Mouse (Mus musculus) layer of hippocampus, postnatal 14 days (tissue): ENCODE measurements around the gene March9. TPM values are rescaled to one million over a fixed set of nuclear protein-coding genes. Genes with fewer than 3 reads are reported as not detected.
"Not testable (repeated sequence)": the region's sequence is repeated elsewhere in the genome, so short reads cannot be mapped to it uniquely, and the experiment has no call there.

ENCODE experiments used
- DNase-seq, 2 experiments: peaks; one replicate each; pipeline ENCODE4 v3.0.0; 2021 to 2022; ENCODE audit warnings: low spot score in 2 of 2, mixed read lengths in 1 of 2
- total RNA-seq, 2 experiments: library from RNA; stranded (reverse); gene quantifications; 2 replicates each; pipeline ENCODE4 v1.2.3; 2021

The March9 gene
- total RNA-seq, 2 experiments from 2014 or later = 31.8 to 34.9 TPM

DNA sequence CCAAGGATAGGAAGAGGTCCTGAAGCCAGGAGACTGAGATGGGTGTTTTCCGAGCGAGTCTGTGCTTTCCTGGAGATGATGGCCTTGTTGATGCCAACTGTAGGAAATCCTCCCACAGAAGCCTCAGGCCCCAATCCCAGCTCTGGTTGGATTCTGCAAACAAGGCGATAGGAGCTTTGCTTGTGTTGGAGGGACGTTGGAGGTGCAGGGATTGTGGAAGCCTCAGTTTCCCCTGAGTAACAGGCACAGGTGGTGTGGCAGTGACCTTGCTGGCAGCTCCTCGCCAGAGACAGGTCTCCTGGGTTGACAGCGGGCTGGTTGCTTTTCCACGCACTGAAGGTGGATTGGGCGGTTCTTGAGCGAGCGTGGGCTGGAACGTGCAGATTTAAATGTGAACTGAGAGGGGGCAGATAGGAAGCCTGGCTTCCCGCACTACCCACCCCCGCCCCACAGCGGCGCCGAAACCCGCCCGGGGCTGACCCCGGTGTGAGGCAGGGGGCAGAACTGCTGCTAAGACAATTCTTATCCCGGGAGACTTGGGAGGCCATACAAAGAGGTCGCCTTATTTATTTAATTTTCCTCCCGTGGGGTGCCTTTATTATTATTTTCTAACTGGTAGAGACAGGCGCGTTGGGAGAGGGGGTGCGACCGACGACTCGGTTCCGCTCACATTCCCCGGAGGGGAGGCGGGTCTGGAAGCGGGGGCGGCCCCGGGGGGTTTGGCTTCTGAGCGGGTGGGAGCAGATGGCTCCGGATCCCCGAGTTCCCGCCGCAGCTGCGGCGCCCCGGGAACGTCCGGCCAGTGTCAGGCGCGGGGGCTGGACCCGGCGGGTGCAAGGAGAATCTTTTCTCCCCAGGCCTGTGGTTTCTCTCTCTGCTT, 21.2 kb upstream of the March9 start:
- peak in 1 of 2 experiments; percentile 49 for DNase-seq

DNA sequence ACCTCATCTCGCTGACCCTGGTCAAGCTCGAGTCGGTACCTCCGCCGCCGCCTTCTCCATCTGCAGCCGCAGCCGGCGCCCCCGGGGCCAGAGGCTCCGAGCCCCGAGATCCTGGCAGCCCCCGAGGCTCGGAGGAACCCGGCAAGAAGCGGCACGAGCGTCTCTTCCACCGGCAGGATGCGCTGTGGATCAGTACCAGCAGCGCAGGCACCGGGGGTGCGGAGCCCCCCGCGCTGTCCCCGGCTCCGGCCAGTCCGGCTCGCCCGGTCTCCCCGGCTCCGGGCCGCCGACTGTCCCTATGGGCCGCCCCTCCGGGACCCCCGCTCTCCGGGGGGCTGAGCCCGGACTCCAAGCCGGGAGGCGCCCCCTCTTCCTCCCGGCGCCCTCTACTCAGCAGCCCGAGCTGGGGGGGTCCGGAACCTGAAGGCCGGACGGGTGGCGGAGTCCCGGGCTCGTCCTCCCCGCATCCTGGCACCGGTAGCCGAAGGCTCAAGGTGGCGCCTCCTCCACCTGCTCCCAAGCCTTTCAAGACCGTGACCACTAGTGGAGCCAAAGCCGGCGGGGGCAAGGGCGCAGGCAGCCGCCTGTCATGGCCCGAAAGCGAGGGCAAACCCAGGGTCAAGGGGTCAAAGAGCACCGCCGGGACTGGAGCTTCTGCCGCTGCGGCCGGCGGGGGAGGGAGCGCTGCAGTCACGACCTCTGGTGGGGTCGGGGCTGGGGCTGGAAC, 19.8 kb upstream of the March9 start:
- DNase-seq = peak in 1 of 2 experiments; percentile 59

DNA sequence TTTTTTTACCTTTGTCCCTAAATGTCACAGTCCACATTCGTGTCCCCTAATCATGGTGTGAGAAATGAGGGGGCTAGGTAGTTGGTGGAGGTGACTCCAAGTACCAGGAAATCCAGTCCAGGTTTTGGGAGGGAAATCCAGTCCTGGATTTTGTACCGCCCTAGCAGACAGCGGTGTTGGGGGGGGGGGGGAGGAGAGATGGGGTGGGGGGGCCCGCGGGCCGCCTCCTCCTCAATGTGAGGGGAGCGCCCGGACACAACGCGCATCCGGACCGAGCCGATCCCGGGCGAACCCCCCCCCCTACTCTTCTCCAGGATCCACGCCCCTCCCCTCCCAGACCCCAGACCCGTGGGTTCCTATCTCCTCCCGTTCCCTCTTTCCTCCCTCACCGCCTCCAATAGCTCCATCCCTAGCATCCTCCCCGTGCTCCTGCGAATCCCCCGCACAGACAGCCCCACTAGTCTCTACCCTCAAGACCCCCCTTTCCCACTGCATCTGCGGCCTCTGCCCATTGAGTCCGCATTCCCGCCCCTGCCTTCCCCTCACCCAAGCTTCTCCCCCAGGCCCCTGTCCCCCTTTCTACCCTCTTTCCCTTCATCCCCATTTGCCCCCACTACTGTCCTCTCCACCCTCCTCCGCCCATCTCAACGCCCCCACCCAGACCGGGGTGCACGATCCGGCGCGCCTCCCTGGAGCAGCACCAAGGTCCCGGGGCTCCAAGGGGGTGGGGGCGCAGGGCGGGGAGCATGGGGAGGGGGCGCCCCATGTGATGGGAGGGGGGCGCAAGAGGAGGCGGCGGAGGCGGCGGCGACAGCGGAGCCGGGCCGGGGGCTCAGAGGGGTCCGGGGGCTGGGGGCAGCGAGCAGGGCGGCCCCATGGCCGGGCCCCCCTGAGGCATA, 18.9 kb upstream of the March9 start:
- DNase-seq = peak; percentile 75 to 80

DNA sequence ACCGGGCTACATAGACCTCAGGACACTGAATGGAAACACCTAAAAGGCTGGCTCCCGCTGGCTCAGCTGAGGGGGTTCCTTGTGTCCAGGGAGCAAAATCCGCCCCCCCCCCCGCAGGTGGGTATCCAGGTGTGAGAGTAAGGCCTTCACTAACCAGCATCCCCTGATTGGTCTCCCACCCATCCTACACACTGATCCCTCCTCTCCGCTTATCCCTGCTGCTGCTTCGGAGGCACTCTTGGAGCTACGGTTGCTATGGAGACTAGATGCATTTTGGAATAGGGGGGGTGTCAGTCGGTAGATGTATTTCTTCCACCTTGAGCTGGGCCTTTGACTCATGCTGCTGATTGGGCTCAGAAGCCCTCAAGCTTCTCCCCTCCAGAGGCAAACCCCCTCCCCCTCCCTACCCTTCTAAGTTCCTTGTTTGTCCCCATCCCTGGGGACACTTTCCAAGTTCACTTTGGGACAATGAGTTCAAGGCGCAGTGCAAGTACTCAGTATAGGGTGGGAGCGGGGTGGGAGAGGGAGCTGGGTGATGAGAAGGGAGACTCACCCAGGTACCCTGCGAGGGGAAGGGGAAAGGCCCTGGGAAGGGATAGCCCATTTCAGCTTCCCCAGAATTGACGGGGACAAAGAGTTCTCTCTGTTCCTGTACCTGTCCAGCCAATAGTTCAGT, 18.2 kb upstream of the March9 start:
- DNase-seq = peak in 1 of 2 experiments; percentile 41

DNA sequence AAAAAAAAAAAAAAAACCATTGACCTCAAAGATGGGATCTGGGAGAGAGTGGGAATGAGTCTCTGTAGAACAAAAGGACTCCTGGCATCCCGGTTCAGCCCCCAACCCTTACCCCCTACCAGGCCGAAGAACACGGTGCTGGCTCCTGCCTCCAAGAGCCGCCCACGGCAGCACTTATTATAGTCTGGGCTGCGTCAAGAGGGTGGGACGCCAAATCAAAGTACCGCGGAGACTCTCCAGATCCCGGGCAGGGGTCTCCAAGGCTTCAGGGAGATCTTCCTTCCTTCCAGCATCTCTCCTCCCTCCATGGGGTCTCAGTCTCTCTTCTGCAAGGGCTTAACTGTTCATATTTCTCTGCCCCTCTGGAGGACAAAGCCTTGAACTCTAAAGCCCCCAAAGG, 17.5 kb upstream of the March9 start:
- peak in 1 of 2 experiments; percentile 27 for DNase-seq

DNA sequence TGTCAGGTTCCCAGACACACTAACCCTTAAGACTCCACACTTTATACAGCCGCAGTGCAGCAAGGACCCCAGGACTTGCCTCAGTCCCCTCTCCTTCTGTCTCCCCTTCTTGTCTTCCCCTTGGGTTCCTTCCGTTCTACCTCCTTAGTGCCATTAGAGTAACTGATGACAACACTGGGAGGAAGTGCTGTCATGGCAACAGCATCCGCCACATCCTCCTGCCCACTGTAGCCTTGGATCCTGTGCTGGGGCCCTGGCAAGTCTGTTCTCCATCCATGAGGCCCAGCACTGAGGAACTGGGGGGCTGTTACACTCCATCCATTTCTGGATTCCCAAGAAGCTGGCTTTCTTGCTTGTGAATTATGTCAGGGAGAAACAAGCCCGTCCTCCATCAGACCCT, 16.1 kb upstream of the March9 start:
- DNase-seq = no peak

DNA sequence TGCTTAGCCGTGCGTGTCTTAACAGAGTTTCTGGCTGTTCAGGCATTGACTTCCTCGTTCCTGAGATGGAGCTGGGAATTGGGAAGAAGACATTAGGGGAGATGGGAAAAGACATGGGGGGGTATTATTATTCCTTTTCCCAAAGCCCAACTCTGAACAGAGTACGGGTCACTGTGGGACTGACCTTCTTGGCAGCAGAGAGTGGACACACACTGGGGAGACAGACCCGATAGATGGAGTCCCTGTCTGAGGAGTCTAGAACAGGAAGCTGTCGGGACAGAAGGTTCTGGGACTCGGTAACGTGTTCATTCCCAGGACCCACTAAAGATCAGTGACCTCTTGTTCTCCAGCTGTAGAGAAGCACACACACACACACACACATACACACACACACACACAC, 15.7 kb upstream of the March9 start:
- DNase-seq = no peak

DNA sequence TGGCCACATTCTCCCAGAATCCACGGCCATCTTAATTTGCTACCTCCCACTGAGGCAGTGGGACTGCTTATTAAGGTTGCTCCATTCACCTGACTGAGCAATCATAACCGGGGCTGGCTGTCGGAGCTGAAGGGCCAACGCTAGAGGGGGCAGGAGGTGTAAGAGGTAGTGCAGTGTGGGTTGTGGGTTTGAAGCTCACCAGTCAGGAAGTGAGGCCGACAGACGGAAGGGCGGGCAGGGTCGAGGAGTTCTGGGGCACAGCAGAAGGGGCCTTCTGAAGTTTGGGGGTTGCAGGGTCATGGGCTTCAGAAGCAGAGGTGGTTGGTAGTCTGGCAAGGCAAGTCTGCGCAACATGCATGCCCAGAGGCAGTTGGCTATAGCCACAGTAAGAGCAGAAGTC, 15.1 kb upstream of the March9 start, which contains the start of gene Agap2:
Gene Agap2 (plus strand): TSS at position 205 of the 400 bp plus-strand sequence.
- no peak for DNase-seq

DNA sequence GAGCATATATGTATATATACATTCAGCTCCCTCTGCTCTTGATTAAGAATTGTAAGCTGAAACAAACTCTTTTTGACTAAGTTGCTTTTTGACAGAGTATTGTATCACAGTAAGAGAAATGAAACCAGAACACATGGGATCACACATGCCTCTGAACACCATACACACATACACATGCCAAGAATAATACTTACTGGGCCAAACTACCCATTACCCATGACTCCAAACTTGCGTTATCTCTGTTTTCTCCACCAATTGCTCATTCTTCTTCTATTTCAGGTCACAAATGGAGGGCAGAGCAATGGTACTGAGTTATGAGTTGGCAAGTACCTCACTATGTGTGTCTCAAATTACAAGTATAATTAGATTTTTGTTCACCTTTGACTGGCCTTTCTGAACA, 14.0 kb upstream of the March9 start:
- no peak for DNase-seq

DNA sequence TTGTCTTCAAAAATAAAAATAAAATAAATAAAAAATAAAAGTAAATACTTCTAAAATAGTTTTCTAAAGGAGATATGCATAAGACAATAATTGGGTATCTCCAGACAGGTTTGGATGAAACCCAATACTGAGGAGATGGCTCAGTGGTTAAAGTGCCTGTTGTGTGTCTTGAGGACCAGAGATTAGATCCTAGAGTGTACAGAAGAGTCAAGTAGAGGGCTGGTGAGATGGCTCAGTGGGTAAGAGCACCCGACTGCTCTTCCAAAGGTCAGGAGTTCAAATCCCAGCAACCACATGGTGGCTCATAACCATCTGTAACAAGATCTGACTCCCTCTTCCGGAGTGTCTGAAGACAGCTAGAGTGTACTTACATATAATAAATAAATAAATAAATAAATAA, 13.0 kb upstream of the March9 start:
- DNase-seq = not testable (repeated sequence)

DNA sequence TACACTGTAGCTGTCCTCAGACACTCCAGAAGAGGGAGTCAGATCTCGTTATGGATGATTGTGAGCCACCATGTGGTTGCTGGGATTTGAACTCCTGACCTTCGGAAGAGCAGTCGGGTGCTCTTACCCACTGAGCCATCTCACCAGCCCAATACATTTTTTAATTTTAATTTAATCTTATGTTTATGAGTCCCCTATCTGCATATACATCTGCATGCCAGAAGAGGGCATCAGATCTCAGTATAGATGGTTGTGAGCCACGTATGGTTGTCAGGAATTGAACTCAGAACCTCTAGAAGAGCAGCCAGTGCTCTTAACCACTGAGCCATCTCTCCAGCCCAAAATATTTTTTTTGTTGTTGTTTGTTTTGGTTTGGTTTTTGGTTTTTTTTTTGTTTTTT, 12.3 kb upstream of the March9 start:
- not testable (repeated sequence) for DNase-seq

DNA sequence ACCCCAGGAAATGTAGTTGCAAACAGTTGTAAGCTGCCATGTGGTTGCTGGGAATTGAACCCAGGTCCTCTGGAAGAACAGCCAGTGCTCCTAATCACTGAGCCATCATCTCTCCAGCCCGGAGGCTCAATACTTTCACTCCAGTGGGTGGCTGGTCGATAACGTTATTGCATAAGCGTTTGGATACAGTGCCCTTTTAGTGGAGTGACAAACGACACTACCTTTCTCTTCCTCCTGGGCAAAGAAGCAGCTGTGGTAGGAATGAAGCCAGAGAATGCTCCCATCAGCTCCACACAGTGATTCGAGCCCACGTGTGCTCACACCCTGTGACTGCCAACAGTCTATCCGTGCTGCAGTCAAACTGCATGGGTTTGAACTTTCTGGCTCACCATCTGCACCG, 11.2 kb upstream of the March9 start:
- DNase-seq = no peak

DNA sequence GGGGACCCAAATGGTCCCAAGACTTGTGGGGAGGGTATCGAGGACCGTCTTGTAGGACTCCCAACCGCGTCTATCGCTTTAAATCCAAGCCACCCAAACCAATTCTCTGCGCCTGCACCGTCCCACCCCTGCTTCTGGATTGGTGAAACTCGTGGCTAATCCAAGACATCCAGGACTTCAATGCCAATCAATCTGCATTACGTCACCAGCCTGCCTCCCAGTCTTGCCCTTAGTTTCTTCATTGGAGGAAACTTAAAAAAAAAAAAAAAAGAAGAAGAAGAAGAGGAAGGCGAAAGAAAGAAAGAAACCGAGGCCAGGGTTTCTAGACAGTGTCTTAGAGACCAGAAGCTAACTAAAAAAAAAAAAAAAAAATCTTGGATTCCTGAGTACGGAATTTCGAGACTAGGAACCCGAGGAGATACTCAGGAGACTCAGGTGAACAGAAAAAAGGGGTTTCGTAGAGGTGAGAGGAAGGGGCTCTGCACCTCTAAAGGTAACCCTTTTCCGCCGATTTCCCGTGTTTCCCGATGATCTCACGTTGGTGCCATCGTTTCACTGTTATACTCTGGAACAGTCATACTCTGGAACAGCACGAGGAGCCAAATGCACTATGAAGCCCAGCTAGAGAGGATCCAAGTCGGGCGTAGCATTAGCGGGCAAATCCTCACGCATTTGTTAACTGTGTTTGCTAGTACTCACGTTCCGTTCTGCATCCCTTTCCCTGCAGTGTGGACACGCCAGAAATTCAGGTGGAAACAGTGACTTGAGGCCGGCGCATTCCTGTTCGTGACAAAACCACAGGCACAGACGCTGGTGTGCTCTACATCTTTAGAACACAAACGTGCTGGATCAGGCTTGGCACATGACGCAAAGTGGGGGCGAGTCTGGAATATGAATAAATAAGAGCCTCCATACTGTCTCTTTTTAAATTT, 10.5 kb upstream of the March9 start, which contains the start of gene Tspan31:
Gene Tspan31 (minus strand): TSS at position 75 of the 932 bp plus-strand sequence.
- DNase-seq = peak; percentile 92 to 97

DNA sequence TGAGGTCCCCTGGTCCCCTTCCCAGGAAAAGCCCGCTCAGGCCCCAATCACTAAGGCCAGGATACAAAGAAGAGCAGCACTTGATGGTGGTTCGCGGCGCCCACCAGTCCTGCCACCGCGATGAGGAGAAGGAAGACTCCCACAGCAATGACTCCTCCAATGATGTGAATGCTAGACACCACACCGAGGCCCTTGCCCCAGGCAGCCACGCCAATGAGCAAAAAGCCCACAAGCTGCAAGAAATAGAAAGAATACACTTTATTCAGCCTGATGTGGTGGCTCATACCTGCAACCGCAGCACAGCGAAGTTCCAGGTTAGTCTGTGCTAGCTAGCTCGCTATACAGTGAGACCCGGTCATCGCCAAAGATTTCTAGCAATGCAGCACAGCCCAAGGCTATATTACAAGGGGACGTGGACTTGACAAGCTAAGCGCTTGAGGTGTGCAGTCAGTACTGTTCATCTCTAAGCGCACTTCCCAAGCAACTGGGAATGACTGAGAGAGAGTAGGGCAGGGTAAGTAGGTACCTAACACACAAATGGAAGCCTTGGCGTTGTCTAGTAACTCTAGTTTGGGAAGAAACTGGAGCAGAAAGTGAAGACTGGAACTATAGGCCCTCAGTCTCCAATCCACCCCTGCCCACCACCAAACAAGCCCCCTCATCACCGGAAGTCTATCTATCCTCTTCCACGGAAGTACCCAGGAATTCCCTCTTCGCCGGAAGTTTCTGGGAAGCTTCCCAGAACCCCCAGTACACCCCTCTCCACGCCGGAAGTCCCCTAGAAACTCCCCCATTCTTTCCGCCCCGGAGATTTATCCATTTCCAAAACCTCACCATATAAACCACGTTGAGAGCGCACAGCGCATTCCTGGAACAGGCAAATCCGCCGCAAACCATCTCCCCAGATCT, 9.6 kb upstream of the March9 start:
- DNase-seq = peak in 1 of 2 experiments; percentile 75

DNA sequence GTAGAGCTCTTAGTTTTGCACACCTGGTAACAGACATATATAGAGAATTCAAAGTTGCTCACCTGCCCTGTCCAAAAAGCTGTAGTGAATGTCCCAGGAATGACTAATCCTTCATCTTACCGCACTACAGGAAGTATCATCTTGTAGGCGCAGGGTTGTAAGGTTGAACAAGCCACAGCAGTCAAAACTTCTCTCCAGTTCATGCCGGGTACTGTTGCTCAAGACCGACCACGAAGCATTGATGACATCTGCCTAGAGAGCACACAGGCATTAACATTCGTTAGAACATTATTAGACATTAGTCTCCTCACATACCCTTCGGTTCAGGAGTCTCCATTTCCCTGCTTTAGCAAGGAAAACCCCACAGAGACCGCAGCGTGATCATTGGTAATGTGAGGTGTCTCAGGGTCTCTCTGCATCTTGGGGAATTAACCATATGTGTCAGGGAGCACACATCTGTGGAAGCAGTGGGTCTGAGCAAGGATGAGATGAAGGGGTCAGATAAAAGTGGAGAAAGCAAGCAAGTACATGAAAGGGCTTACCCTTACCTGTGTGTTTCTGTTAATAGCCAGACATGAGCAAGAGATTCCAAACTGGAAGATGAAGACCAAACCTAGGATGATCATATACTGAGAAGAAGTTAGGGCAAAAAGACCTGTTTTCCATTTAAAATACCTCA, 8.5 kb upstream of the March9 start:
- no peak for DNase-seq

DNA sequence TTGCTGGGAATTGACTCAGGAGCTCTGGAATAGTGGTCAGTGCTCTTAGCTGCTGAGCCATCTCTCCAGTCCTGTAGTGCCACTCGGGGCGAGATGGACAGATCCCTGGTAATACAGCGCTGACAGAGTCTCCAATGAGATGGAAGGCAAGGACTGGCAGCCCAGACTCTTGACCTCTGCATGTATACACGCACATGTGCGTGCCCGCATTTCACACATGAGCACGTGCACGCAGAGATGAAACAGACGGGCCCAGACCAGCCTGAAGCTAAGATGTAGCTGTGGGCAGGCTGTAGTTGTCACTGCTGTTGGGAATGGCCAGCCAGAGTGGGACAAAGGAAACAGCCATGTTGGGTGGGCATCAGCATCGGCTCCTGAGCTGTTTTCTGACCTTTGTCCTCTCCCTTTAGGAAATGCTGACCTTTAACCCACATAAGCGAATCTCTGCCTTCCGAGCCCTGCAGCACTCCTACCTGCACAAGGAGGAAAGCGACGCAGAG, 6.6 kb upstream of the March9 start:
- DNase-seq = no peak

DNA sequence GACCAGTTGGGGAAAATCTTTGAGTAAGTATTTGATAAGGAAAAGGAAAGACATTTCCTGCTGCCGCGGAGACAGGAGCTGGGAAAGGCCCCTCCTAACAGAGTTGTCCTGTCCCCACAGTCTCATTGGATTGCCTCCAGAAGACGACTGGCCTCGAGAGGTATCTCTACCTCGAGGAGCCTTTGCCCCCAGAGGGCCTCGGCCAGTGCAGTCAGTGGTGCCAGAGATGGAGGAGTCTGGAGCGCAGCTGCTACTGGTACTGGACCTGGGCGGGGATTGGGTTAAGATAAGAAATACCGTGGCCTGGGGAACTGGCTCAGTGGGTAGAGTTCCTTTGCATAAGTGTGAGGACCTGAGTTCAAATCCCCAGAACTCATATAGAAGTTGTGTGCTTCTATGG, 6.0 kb upstream of the March9 start:
- DNase-seq = no peak
